Mouse (Mus musculus): Measurements from ENCODE around the gene Mpzl1. TPM values are rescaled to one million over a fixed set of nuclear protein-coding genes. Genes with fewer than 3 reads are reported as not detected.

Gene Mpzl1
- polyA plus RNA-seq, 1 experiment from 2014 or later: 140 TPM

Other genes with a start within 250 kb of the Mpzl1 start
- gene Dcaf6, start 174.1 kb downstream of the Mpzl1 start, polyA plus RNA-seq (2016; fragmentation: Nextera tagmentation; extraction: Ambion mirVana): 12.4 and 12.9 TPM in 2 replicates
- gene Mpc2, start 173.9 kb downstream of the Mpzl1 start, polyA plus RNA-seq (2016; fragmentation: Nextera tagmentation; extraction: Ambion mirVana): 145 and 146 TPM in 2 replicates
- 0.09 and 0.12 TPM in 2 replicates for gene Adcy10, start 149.4 kb downstream of the Mpzl1 start, polyA plus RNA-seq (2016; fragmentation: Nextera tagmentation; extraction: Ambion mirVana)
- 16.8 and 18.4 TPM in 2 replicates for gene Rcsd1, start 75.2 kb upstream of the Mpzl1 start, polyA plus RNA-seq (2016; fragmentation: Nextera tagmentation; extraction: Ambion mirVana)
- gene Creg1, start 129.2 kb upstream of the Mpzl1 start, polyA plus RNA-seq (2016; fragmentation: Nextera tagmentation; extraction: Ambion mirVana): 35.8 and 38.9 TPM in 2 replicates
- gene Cd247, start 154.1 kb upstream of the Mpzl1 start, polyA plus RNA-seq (2016; fragmentation: Nextera tagmentation; extraction: Ambion mirVana): 1.3 and 1.5 TPM in 2 replicates

All from hindbrain, embryonic 12.5 days (tissue).